Mouse (Mus musculus) stomach, embryonic 14.5 days (tissue): Measurements from ENCODE around the gene Mss51. TPM values are rescaled to one million over a fixed set of nuclear protein-coding genes. Genes with fewer than 3 reads are reported as not detected.

Experiments
- ATAC-seq: fragments of 200-750 bp; cut with Nextera tagmentation; 2 replicates; pipeline ENCODE4 v1.8.0; 2017; ENCODE audit warnings: low read depth, moderate TSS enrichment; ENCODE audit not compliant: insufficient number of reproducible peaks, insufficient read depth, low FRiP score
- H3K27ac ChIP-seq: fragments of 300-500 bp; sonication (generic); 2 replicates; pipeline ENCODE4 v1.5.1; 2014; ENCODE audit warnings: mild to moderate bottlenecking, low read length, moderate library complexity, mixed read lengths
- H3K27me3 ChIP-seq: fragments of 300-500 bp; sonication (generic); 2 replicates; pipeline ENCODE4 v1.6.1; 2014; ENCODE audit warnings: low read length, control low read depth, mixed read lengths; ENCODE audit not compliant: control insufficient read depth, insufficient read depth
- H3K36me3 ChIP-seq: fragments of 300-500 bp; sonication (generic); 2 replicates; pipeline ENCODE4 v1.6.1; 2014; ENCODE audit warnings: mild to moderate bottlenecking, control low read depth, low read length, moderate library complexity, mixed read lengths; ENCODE audit not compliant: control insufficient read depth, insufficient read depth
- H3K4me1 ChIP-seq: fragments of 300-500 bp; sonication (generic); 2 replicates; pipeline ENCODE4 v1.6.1; 2014; ENCODE audit warnings: low read length, control low read depth, mixed read lengths; ENCODE audit not compliant: control insufficient read depth, insufficient read depth
- H3K4me2 ChIP-seq: fragments of 300-500 bp; sonication (generic); replicated peaks from 2 replicates; pipeline ENCODE4 v1.6.1; 2014; ENCODE audit warnings: low read depth, low read length, control low read depth
- H3K4me3 ChIP-seq: fragments of 300-500 bp; sonication (generic); 2 replicates; pipeline ENCODE4 v1.5.1; 2014; ENCODE audit warnings: low read depth, low read length, control low read depth
- H3K9ac ChIP-seq: fragments of 300-500 bp; sonication (generic); replicated peaks from 2 replicates; pipeline ENCODE4 v1.6.1; 2014; ENCODE audit warnings: low read depth, mild to moderate bottlenecking, control low read depth, low read length, moderate library complexity, mixed read lengths
- H3K9me3 ChIP-seq: fragments of 300-500 bp; sonication (generic); 2 replicates; pipeline ENCODE4 v1.6.1; 2016; ENCODE audit warnings: low read depth, low read length, control low read depth; ENCODE audit not compliant: control insufficient read depth
- WGBS: fragments of 180-500 bp; shearing (Covaris S2); extraction: QIAGEN DNeasy Blood & Tissue Kit; methylation state at CpG from one replicate; pipeline ENCODE4 v1.1.7; 2014; 5-methylcytosine and 5-hydroxymethylcytosine counted together
- polyA plus RNA-seq: library from polyadenylated mRNA; unstranded; fragments of >200 nt; fragmentation: Nextera tagmentation; extraction: Ambion mirVana; gene quantifications from 2 replicates; pipeline ENCODE4 v1.2.1, GENCODE M21; 2014

The Mss51 gene
- 1.3 and 1.8 TPM in 2 replicates for polyA plus RNA-seq

DNA sequence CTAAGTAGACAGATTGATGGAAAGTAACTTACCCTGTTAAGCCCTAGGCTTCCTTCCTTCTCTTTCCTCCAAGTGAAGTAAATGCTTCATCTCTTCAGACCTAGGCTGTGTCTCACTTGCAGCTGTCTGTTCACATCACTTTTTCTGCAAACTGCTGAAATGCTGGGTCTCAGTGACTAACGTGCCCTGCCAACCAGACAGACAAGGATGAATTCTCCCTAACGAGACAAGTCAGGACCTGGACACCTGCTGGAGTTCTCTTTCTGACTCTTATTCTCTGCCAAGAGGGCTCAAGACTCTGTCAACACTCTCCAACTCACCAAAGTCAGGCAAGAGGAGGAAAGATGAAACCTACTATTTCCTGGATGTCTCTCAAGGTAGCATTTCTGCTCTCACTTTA, at the start of gene Mss51:
Gene Mss51 (minus strand): TSS at position 299 of the 400 bp plus-strand sequence.
- Histone ChIP-seq H3K36me3 (peaks cover 32% of the 10 kb centered on the region), H3K27me3 (no peaks in the 10 kb centered on the region), H3K4me3 (no peak within 1 kb of the TSS), H3K4me2 (no peak within 1 kb of the TSS), H3K27ac (no peak within 1 kb of the TSS), H3K4me1 (no peaks in the 10 kb centered on the region), H3K9ac (no peak within 1 kb of the TSS), H3K9me3 (no peaks in the 10 kb centered on the region)
- ATAC-seq: no peak
- 77% methylated on average over 2 of the region's 2 CpGs for WGBS

DNA sequence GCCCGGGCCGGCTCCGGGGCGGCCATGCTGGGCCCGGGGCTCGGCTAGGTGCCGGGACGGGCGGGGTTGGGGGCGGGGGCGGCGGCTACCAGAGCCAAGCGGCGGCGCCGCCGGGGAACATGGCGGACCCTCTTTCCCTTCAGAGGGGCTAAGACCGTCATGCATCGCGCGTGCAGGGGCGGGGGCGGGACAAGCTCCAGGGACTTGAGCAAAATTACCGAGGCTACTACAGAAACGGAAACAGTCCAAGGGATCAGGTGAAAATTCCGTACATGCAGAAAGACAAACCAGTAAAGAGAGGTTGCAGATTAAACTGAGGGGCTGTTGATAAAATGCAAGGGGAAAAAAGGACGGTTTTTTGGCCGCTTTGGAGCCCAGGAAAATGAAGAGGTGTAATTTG, 49.7 kb upstream of the Mss51 start, which contains the start of gene Ppp3cb:
Gene Ppp3cb (minus strand): TSS at position 159 of the 400 bp plus-strand sequence.
- Histone ChIP-seq H3K27me3 (no peaks in the 10 kb centered on the region), H3K4me1 (peaks cover 5% of the 10 kb centered on the region; the same call in 1 of the 2 replicates), H3K9ac (peak within 1 kb of the TSS; percentile 83), H3K4me3 (peak within 1 kb of the TSS; percentile 77), H3K36me3 (peaks cover 8% of the 10 kb centered on the region), H3K9me3 (no peaks in the 10 kb centered on the region), H3K27ac (peak within 1 kb of the TSS; percentile 99), H3K4me2 (peak within 1 kb of the TSS; percentile 57)
- WGBS: under 1% methylated on average over 23 of the region's 29 CpGs
- ATAC-seq: peak; percentile 90

DNA sequence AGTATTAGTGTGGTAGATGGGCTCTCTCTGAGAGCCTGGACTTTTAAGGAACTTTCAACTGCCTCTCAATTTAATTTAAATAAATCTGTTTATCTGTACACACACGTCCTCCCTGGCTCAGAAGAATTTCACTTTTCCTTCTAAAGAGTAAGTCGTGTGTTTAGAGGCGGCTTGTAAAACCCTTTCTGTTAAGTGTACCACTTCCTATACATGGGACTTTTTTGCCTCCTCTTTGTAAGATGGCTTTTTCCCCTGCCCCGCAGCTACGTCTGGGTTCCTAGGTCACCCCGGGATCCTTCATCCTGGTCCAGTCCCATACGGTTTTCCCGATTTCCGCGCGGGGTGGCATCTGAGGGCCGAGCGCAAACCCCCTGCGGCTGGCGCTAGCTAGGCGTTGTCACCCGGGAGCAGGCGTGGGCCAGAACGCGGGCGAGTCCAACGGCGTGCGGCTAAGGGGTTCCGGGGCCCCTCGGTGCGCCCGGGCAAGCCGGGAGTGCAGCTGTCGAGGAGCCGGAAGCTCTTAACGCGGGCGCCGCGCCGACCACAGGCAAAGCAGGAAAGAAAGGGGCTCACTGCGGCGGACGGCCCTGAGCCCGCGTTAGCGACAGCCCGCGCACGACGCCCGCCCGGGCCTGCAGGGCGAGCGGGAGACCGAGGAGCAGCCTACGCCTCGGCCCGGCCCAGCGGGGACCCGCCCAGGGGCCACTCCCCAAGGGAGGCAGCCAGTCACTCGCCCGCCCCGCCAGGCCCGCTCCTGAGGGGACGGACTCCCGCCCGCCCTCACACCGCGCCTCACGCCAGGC, 49.0 kb upstream of the Mss51 start:
- H3K4me3 ChIP-seq: peak overlapping the region; percentile 77
- peak; percentile 100 for ATAC-seq
- WGBS: 0% methylated on average over 64 of the region's 67 CpGs
- H3K4me1 ChIP-seq: peaks cover 5% of the 10 kb centered on the region; the same call in 1 of the 2 replicates
- H3K27ac ChIP-seq: peak overlapping the region; percentile 99
- H3K9ac ChIP-seq: peak overlapping the region; percentile 83
- H3K9me3 ChIP-seq: no peaks in the 10 kb centered on the region
- peaks cover 8% of the 10 kb centered on the region for H3K36me3 ChIP-seq
- H3K4me2 ChIP-seq: peak overlapping the region; percentile 57
- H3K27me3 ChIP-seq: no peaks in the 10 kb centered on the region

DNA sequence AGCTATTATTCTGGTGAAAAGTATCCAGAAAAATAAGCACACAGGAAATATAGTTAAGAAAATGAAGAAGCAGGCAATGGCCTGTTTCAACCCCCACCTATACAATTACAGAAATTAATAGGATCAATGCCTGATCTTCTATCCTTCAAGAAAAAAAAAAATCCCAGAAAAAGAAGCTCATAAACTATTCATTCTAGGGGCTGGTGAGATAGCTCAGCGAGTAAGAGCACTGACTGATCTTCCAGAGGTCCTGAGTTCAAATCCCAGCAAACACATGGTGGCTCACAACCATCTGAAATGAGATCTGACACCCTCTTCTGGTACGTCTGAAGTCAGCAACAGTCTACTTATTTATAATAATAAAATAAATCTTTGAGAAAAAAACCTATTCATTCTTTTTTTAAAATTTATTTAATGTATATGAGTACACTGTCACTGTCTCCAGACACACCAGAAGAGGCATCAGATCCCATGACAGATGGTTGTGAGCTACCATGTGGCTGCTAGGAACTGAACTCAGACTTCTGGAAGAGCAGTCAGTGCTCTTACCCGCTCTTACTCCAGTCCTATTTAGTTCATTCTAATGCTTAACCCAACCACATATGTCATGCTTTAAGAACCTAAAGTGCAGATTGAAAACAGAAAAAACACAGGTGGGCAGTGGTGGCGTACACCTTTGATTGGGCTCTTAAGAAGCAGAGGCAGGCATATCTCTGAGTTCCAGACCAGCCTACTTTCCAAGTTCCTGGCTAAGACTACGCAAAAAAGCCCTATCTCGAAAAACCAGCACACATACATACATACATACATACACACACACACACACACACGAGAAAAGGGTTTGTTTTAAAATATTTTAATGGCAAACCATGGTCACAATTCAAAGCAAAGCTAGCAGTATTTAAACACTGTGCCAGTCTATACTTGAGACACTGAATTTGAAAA, 48.0 kb upstream of the Mss51 start:
- no peak for ATAC-seq
- Histone ChIP-seq H3K36me3 (peaks cover 6% of the 10 kb centered on the region; the same call in 1 of the 2 replicates), H3K4me3 (peak overlapping the region; percentile 77), H3K27ac (no peak overlapping the region), H3K9ac (peak overlapping the region; percentile 83; the same call in 1 of the 2 replicates), H3K4me2 (peak overlapping the region; percentile 57), H3K4me1 (peaks cover 5% of the 10 kb centered on the region; the same call in 1 of the 2 replicates), H3K27me3 (no peaks in the 10 kb centered on the region), H3K9me3 (no peaks in the 10 kb centered on the region)
- 62% methylated on average over 7 of the region's 7 CpGs for WGBS

DNA sequence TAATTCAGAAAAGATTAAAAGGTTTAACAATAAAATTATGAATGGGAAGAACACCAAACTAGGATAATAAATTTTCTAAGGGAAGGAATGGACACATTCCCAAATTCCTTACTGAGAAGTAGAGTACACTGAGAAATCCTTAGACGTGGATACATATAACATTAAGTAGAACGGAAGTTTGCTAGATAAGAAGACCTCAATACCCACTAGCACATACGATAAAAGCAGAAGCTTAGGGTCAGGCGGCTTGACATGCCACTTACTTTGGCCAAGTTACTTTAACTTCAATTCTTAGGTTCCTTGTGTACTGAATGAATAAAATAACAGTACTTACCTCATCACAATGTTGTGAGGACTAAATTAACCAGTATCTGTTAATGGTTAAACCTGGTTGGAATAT, 32.9 kb upstream of the Mss51 start:
- no peak overlapping the region for H3K9ac ChIP-seq
- peaks cover 3% of the 10 kb centered on the region; the same call in 1 of the 2 replicates for H3K36me3 ChIP-seq
- H3K4me3 ChIP-seq: no peak overlapping the region
- H3K9me3 ChIP-seq: no peaks in the 10 kb centered on the region
- WGBS: 89% methylated on average over 4 of the region's 4 CpGs
- no peaks in the 10 kb centered on the region for H3K4me1 ChIP-seq
- no peak overlapping the region for H3K27ac ChIP-seq
- H3K4me2 ChIP-seq: no peak overlapping the region
- no peaks in the 10 kb centered on the region for H3K27me3 ChIP-seq
- ATAC-seq: no peak

DNA sequence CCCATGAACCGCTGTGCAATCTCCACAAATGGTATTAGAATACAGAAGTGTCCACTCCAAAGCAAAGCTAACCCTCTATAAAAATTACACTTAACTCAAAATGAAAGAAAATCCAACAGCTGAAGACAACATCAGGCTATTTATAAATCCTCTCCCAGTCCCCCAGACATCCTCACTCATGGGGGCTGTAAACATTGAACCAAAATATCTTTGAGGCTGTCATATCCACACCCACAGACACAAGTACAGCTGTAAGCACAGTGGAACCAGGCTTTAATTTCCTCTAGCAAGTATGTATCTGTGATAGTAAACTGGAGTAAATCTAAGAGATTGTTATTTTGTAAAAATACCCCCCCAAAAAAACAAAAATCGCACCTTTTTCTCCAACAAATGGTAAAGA, 23.5 kb upstream of the Mss51 start:
- WGBS: 96% methylated on average over 2 of the region's 2 CpGs

DNA sequence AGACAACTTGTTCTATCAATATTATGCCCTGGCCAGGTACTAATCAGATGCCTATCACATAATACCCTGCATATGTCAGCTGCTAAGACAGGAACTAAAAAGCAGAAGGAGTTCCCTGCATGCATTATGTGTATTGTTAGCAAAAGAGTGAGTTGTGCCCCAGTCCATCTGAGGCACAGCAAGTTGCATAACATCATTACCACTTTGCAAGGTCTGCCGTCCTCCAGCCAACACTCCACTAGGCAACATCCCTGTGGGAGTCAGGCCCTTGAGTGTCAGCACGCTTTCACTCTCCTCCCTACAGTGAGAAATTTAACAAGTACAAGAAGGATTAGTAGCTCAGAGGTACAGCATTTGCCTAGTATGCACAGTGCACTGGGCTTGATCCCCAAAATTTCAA, 11.7 kb upstream of the Mss51 start:
- no peak for ATAC-seq
- no peak overlapping the region for H3K4me2 ChIP-seq
- H3K27me3 ChIP-seq: no peaks in the 10 kb centered on the region
- no peak overlapping the region for H3K9ac ChIP-seq
- WGBS: 83% methylated on average over 2 of the region's 2 CpGs
- H3K4me1 ChIP-seq: no peaks in the 10 kb centered on the region
- H3K4me3 ChIP-seq: no peak overlapping the region
- peaks cover 18% of the 10 kb centered on the region for H3K36me3 ChIP-seq
- no peak overlapping the region for H3K27ac ChIP-seq
- H3K9me3 ChIP-seq: no peaks in the 10 kb centered on the region

More for the DNA sequence above, 23.5 kb upstream of the Mss51 start:
- ATAC-seq: no peak
- Histone ChIP-seq H3K4me2 (no peak overlapping the region), H3K27me3 (no peaks in the 10 kb centered on the region), H3K36me3 (peaks cover 18% of the 10 kb centered on the region), H3K9me3 (no peaks in the 10 kb centered on the region), H3K27ac (no peak overlapping the region), H3K4me3 (no peak overlapping the region), H3K9ac (no peak overlapping the region), H3K4me1 (no peaks in the 10 kb centered on the region)

DNA sequence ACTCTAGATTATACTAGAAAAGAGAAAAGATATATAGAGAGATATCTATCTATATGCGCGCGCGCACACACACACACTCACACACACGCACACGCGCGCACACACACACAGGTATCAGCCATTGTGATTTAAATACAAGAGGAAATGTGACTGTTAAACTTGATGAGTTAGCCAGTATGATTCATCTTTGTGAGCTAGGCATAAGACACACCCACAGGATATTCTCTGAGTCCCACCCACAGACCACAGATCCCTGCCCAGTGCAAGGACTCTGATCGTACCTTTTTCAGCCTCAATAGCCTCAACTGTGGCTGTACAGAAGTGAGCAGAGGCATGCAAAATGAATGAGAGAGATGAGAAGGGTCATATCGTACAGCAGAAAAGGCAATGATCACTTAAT, 6.3 kb upstream of the Mss51 start:
- Histone ChIP-seq H3K9me3 (no peaks in the 10 kb centered on the region), H3K27me3 (no peaks in the 10 kb centered on the region), H3K36me3 (peaks cover 20% of the 10 kb centered on the region), H3K4me2 (no peak overlapping the region), H3K9ac (no peak overlapping the region), H3K4me3 (no peak overlapping the region), H3K27ac (no peak overlapping the region), H3K4me1 (no peaks in the 10 kb centered on the region)
- ATAC-seq: no peak
- 96% methylated on average over 10 of the region's 10 CpGs for WGBS
